Mouse (Mus musculus) G1E (cell line): ENCODE data around the gene Fbxw11.

ENCODE experiments used
- CTCF ChIP-seq: IDR thresholded peaks from 2 replicates; pipeline ENCODE4 v1.5.1; 2012; ENCODE audit warnings: low read depth, low read length, inconsistent platforms, mixed read lengths
- GATA1 ChIP-seq: IDR thresholded peaks from 2 replicates; pipeline ENCODE4 v1.6.1; 2012; ENCODE audit warnings: borderline replicate concordance, low read length, inconsistent platforms, mixed read lengths
- GATA2 ChIP-seq: IDR thresholded peaks from 2 replicates; pipeline ENCODE4 v1.6.1; 2012; ENCODE audit warnings: low read depth, low read length, inconsistent platforms, borderline replicate concordance
- POLR2AphosphoS5 ChIP-seq: IDR thresholded peaks from 2 replicates; pipeline ENCODE4 v1.6.1; 2012; ENCODE audit warnings: low read depth, low read length, inconsistent platforms; ENCODE audit not compliant: insufficient replicate concordance
- TAL1 ChIP-seq: conservative IDR thresholded peaks from 2 replicates; pipeline ENCODE4 v1.6.1; 2012; ENCODE audit warnings: low read depth, low read length, inconsistent platforms, mixed read lengths

DNA sequence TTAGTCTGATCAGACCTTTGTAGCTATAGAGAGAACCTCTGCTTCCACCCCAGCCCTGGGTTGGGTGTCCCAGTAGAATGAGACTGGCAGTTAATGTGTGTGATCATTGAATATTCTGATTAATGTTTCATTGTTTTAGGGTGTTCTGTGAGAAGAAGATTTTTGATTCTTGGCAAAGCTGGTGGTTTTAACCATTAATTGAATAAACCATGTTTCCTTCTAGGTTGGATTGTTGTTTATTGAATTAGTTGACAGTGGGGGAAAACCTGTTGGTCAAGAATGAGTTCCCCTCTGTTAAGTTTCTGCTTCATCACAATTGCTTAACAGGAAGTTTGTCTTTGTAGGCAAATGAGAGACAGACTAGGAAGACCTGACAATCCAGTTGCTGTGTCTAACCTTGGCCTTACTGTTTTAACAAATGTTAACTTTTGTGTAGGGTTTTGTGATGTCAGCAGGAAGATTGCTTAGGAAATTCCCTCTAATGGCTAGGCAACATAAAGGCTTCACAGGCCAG lies 7.8 kb downstream of the Fbxw11 start:
- TF ChIP-seq TAL1 (no peak), CTCF (no peak), POLR2AphosphoS5 (no peak), GATA1 (no peak), GATA2 (no peak)
